Mouse (Mus musculus) heart, embryonic 16.5 days (tissue): Measurements from ENCODE around the gene Rnf224. TPM values are rescaled to one million over a fixed set of nuclear protein-coding genes. Genes with fewer than 3 reads are reported as not detected.

Experiments
- polyA plus RNA-seq: library from polyadenylated mRNA; unstranded; fragments of >200 nt; fragmentation: Nextera tagmentation; extraction: Ambion mirVana; gene quantifications from 2 replicates; pipeline ENCODE4 v1.2.1, GENCODE M21; 2015

Rnf224 gene
- polyA plus RNA-seq, 1 experiment from 2014 or later = not detected

Other genes starting within 250 kb of the Rnf224 start
- 59.3 and 62.9 TPM in 2 replicates for gene Nsmf, start 182.4 kb downstream of the Rnf224 start, polyA plus RNA-seq
- 0.30 TPM in 1 of 2 replicates, not detected in the other for gene Entpd8, start 156.5 kb downstream of the Rnf224 start, polyA plus RNA-seq
- 0.19 TPM in 1 of 2 replicates, not detected in the other for gene Noxa1, start 141.6 kb downstream of the Rnf224 start, polyA plus RNA-seq
- 16.2 and 18.1 TPM in 2 replicates for gene Nrarp, start 56.0 kb downstream of the Rnf224 start, polyA plus RNA-seq
- 8.5 and 10.0 TPM in 2 replicates for gene Tor4a, start 39.9 kb downstream of the Rnf224 start, polyA plus RNA-seq
- gene Nelfb, start 25.3 kb downstream of the Rnf224 start, polyA plus RNA-seq = 79.1 and 81.9 TPM in 2 replicates
- gene Stpg3, start 22.1 kb downstream of the Rnf224 start, polyA plus RNA-seq = not detected in 2 replicates
- 1.1 TPM in 1 of 2 replicates, not detected in the other for gene Fam166a, start 18.0 kb downstream of the Rnf224 start, polyA plus RNA-seq
- 474 and 482 TPM in 2 replicates for gene Tubb4b, start 12.1 kb downstream of the Rnf224 start, polyA plus RNA-seq
- gene Slc34a3, start 2.4 kb downstream of the Rnf224 start, polyA plus RNA-seq = not detected in 2 replicates
- gene Rnf208, start 5.5 kb upstream of the Rnf224 start, polyA plus RNA-seq = 3.7 and 5.2 TPM in 2 replicates
- 0.17 TPM in 1 of 2 replicates, not detected in the other for gene Cysrt1, start 5.7 kb upstream of the Rnf224 start, polyA plus RNA-seq
- gene AL732309.1, start 10.1 kb upstream of the Rnf224 start, polyA plus RNA-seq = 2.2 and 3.1 TPM in 2 replicates
- gene Tmem203, start 18.7 kb upstream of the Rnf224 start, polyA plus RNA-seq = 15.1 and 16.4 TPM in 2 replicates
- 4.3 and 5.9 TPM in 2 replicates for gene Tprn, start 25.8 kb upstream of the Rnf224 start, polyA plus RNA-seq
- gene Ssna1, start 35.7 kb upstream of the Rnf224 start, polyA plus RNA-seq = 154 and 157 TPM in 2 replicates
- 80.5 and 86.6 TPM in 2 replicates for gene Anapc2, start 35.7 kb upstream of the Rnf224 start, polyA plus RNA-seq
- not detected in 2 replicates for gene Tmem210, start 51.4 kb upstream of the Rnf224 start, polyA plus RNA-seq
- gene Lrrc26, start 53.1 kb upstream of the Rnf224 start, polyA plus RNA-seq = 0.89 and 1.2 TPM in 2 replicates
- 0.14 TPM in 1 of 2 replicates, not detected in the other for gene Grin1, start 82.4 kb upstream of the Rnf224 start, polyA plus RNA-seq
- gene Man1b1, start 95.6 kb upstream of the Rnf224 start, polyA plus RNA-seq = 24.7 and 28.4 TPM in 2 replicates
- gene Dpp7, start 119.6 kb upstream of the Rnf224 start, polyA plus RNA-seq = 10.3 and 10.6 TPM in 2 replicates
- 18.8 and 19.3 TPM in 2 replicates for gene Uap1l1, start 128.9 kb upstream of the Rnf224 start, polyA plus RNA-seq
- gene Sapcd2, start 135.5 kb upstream of the Rnf224 start, polyA plus RNA-seq = 21.1 and 22.5 TPM in 2 replicates
- 3.4 and 4.0 TPM in 2 replicates for gene Entpd2, start 159.1 kb upstream of the Rnf224 start, polyA plus RNA-seq
- gene Npdc1, start 162.6 kb upstream of the Rnf224 start, polyA plus RNA-seq = 30.8 TPM in 2 replicates
- 0.35 and 0.46 TPM in 2 replicates for gene Fut7, start 186.5 kb upstream of the Rnf224 start, polyA plus RNA-seq
- 5.4 and 5.8 TPM in 2 replicates for gene Abca2, start 191.9 kb upstream of the Rnf224 start, polyA plus RNA-seq
- gene Clic3, start 220.1 kb upstream of the Rnf224 start, polyA plus RNA-seq = 8.0 and 17.9 TPM in 2 replicates
- 37.6 and 40.4 TPM in 2 replicates for gene Paxx, start 224.3 kb upstream of the Rnf224 start, polyA plus RNA-seq
- gene Ptgds, start 233.3 kb upstream of the Rnf224 start, polyA plus RNA-seq = 192 and 202 TPM in 2 replicates